Mouse (Mus musculus): ENCODE measurements around the gene Gm20388.

Gene Gm20388

DNA sequence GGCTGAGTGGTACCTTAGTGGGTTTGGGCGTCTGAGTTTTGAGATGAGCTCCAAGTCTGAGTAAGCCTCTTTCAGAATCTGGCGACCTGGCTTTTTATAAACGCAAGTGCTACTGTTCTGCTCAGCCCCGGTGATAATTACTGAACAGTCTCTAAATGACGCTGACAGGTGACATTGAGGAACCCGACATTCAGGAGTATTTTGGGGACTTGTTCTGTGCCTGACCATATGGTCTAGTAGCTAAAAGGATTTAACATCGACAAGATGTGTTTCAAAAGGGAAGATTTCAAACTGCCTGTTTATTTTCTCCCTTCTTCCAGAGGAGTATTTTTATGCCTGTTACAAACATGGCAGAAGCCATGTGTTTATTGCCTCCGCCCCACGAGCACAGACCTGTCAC lies 4382.3 kb downstream of the Gm20388 start:
- no peak for DNase-seq (ENCODE audit: low spot score)

GRCm38 (mm10) chr8:124294425-124294824 lies 4383.8 kb downstream of the Gm20388 start:
- DNase-seq (ENCODE audit: low spot score) = no peak

GRCm38 (mm10) chr8:124294900-124295299 lies 4384.3 kb downstream of the Gm20388 start:
- no peak for DNase-seq (ENCODE audit: low spot score)

- no peak for DNase-seq (ENCODE audit: low spot score)
Observed at GRCm38 (mm10) chr8:124295357-124295756, 4384.7 kb downstream of the Gm20388 start.

DNA sequence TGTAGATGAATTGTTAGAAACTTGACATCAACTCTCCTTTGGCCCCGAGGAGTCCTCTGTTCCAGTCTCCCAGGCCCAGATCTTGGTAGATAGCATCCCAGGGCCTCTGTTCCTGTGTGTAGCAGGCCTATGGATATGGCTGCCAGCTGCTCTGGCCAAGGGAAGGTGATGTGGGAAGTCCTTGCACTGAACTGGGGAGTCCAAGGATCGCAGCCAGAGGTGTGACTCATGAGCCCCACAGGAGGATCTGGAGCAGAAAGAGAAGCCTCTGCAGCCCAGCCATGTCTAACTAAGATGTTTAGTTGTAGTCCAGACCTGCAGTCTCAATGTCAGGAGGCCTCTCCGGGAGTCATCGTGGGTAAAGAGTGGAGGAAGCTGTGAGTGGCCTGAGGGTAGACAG lies 4390.9 kb downstream of the Gm20388 start:
- no peak for DNase-seq (ENCODE audit: low spot score)

GRCm38 (mm10) chr8:124301935-124302555 lies 4391.4 kb downstream of the Gm20388 start:
- DNase-seq (ENCODE audit: low spot score) = no peak

DNA sequence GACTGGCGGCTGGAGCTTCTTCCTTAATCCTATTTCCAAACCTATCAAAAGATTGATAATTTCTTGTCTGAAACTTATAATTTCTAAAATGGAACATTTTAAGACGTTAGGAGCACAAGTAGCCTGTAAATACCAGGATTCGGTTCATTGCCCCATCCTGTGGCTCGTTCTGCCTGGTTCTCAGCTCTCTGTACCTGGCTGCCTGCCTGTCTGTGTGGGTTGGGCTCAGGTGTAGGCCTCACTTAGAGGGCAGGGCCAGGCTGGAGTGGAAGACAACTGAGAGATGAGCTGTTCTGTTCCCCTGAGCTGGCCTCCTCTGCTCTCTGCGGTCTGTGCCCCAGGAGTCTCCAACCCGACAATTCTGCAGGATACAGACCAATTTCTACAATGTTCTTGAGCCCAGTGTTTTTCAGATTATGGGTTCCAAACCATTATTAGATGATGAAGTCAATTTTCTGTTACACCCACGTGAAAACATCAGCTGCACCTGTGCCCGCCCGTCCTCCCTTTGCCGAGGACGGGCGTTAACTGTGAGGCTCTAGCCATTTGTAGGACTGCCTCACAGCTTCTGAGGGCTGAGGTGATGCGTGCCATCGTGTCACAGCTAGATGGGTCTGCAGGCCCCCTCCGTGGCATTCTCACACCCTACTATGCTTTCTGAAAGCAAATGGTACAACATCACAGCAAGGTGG lies 4392.7 kb downstream of the Gm20388 start:
- DNase-seq (ENCODE audit: low spot score) = no peak

DNA sequence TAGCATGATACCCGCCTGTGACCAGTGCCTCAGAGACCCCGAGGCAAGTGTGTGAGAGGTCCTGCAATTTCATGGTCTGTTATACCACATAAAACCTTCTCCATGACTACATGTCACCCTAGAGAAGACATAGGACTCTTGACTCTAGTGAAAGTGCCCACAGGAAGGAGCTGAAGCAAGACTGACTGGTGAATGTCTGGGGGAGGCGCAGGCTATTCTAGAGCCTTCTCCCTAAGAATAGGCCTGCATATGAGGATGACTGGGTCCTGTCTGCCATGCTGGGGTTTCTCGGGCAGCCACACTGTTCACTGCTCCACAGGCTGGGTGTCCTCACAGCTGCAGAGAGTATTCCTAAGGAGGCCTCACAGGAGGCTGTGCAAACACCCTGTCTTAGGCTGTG lies 4393.5 kb downstream of the Gm20388 start:
- DNase-seq (ENCODE audit: low spot score) = no peak

DNA sequence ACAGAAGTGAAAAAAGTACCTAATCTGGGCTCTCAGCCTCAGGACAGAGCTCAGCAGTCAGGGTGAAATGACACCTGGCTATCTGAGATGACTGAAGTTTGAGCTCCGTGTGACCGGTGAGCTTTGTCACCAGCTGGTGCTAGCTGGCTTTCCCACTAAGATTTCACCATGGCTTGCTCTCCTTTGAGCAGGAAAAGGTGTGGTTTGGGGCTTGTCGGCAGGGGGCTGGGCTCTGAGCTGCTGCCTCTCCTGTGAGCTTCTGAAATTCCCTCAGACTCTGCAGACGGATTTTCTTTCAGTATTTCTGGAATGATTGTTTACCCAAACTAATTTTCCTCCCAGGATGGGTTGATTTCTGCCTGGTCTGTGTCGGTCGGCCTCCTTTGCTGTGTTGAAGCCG lies 4395.9 kb downstream of the Gm20388 start:
- DNase-seq (ENCODE audit: low spot score) = no peak

GRCm38 (mm10) chr8:124307700-124308099 lies 4397.1 kb downstream of the Gm20388 start:
- DNase-seq (ENCODE audit: low spot score) = no peak

GRCm38 (mm10) chr8:124310509-124310908 lies 4399.9 kb downstream of the Gm20388 start:
- no peak for DNase-seq (ENCODE audit: low spot score)

DNA sequence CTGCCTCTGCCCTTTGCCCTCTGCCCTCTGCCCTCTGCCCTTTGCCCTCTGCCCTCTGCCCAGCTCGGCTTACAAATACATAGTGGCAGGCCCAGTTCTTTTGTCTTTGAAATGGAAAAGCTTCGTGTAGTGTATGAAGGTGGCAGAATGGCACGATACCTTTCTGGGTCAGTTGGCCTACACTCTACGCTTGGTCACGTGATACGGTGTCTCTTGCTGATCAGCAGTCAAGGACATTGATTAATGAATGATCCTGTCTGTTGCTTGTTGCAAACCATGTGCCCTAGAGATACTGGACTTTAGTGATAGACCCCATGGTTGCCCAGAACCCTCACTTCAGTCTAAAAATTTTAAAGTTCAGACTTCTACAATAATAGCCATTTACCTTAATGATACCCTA lies 4400.5 kb downstream of the Gm20388 start:
- DNase-seq (ENCODE audit: low spot score) = no peak

- DNase-seq (ENCODE audit: low spot score) = no peak
Observed at GRCm38 (mm10) chr8:124311723-124312122, 4401.1 kb downstream of the Gm20388 start.

DNA sequence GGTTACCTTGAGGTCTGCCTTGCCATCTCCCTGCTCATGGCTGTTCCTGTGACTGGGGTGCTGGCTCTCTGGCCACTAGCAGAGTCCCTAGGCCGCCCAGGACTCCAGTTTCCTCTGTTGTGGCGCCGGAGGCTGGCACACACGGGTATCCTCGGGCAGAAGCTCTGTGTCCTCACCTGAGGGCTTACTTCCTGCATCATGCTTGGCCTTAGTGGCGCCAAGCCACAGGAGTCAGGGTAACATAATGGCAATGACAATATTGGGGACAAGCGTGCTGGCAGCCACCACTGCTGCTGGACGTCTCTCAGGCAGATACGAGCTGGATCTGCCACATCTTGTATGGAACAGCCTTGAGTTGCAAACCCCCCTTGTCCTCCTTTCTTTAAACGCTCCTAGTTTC lies 4401.6 kb downstream of the Gm20388 start:
- no peak for DNase-seq (ENCODE audit: low spot score)

DNA sequence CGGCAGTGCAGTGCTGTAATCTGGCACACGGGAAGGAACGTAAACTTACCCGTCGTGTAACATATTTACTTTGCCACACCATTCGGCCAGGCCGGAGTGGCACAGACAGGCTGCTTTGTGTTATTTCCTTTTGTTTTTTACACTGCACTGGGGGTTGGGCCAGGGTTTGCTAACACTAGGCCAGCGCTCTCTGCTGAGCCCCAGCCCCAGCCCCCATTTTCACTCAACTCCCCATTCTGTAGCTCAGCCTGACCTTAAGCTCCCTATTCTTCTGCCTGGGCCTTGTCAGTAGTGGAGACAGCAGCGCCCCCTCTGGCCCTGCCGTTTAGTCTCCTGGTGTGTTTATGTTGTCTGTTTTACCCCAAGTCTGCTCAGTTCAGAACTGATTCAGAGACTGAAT lies 4404.2 kb downstream of the Gm20388 start:
- no peak for DNase-seq (ENCODE audit: low spot score)

- DNase-seq (ENCODE audit: low spot score) = peak; percentile 58
Observed at GRCm38 (mm10) chr8:124316466-124317136, 4406.0 kb downstream of the Gm20388 start.

DNA sequence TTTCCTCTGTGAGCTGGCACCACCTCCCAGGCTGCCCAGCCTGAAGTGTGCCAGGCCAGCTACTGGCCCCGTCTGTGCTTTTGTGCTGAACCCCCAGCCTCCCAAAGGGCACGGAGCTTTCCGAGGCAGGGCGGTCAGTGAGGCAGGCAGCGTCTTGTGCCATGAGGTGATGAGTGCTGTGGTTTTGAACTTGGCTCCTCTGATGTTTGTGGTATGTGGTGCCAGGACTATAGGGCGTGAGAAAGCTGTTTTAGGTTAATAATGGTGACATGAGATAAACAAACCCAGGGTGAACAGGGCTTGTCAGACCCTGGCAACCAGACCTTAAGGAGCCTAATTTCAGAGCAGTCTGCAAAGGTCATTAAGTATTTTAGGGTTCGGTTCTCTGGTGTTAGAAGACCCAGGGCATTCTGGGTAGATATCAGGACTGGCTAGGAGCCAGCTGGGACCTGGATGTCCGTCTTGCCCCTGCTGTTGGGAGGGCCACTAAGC lies 4406.6 kb downstream of the Gm20388 start:
- DNase-seq (ENCODE audit: low spot score) = no peak

DNA sequence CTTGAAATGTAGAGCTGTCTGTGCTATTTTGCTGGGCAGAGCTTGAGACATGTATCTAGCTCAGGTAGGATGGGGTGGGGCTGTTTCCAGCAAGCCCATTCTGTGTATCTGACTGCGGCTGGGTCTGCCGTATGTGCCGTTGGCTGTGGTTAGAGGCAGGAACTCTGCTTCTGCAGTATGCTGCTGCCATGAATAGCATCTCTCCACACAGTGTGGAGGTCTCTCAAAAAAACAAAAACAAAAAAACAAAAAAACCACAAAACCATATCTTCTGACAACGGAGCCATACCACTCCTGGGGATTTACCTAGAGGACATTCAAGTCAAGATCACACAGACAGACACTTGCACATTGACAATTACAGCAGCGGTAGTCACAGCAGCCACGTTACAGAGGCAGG lies 4407.2 kb downstream of the Gm20388 start:
- no peak for DNase-seq (ENCODE audit: low spot score)

GRCm38 (mm10) chr8:124318612-124319315 lies 4408.1 kb downstream of the Gm20388 start:
- DNase-seq (ENCODE audit: low spot score) = no peak

DNA sequence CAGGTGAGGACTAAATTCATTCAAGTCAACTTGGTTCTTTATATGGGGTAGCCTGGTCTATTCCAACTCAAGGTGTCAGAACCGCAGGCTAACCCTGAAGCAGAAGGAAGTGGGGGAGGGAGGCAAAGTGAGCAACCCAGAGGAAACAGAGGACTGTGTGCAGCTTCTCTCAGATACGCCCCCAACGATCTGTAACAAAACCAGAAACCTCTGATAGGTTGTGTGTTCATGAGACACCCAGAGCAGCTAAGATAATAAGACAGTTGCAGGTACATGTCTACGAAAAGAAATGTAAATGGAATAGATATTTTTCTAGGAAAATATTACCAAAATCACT lies 4408.6 kb downstream of the Gm20388 start:
- no peak for DNase-seq (ENCODE audit: low spot score)

DNA sequence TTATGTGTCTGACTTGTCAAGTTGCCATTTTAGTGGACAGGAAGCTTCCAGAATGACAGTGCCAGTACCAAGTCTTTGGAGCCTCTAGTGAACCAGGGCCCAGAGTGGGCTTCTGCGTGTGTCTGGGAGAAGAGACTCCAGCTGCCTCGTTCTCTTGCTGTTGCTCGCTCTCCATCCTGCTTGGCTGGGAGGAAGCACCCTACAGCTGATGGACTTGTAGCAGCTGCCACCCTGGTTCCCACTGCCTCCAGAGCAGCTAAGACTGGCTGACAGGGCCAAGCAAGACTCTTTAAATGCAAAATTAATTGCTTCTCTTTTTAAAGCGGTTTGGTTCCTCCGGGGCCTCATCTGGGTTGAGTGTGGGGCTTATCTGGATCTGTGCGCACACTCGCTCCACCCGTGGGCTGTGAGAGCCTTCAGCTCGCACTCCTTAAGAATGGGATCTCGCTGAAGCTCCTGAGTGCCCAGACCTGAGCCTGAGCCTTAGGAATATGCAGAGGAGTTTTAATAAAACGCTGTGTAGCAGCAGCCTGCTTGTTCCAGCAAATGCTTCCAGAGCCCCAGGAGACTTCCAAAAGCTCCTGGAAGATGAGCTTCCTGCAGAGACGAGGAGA lies 4410.7 kb downstream of the Gm20388 start:
- DNase-seq (ENCODE audit: low spot score) = no peak

- DNase-seq (ENCODE audit: low spot score) = peak; percentile 34
Observed at GRCm38 (mm10) chr8:124323356-124323755, 4412.7 kb downstream of the Gm20388 start.

Measured in ovary, postnatal 14 days (tissue).